Mouse (Mus musculus) cerebellum, adult 8-10 months (tissue): ENCODE measurements around the gene F5.

Source experiments
- DNase-seq: peaks from one replicate; pipeline ENCODE4 v3.0.0; 2022

Gene F5

GRCm38 (mm10) chr1:164236078-164236477 lies 84.4 kb downstream of the F5 start:
- peak; percentile 29 for DNase-seq

GRCm38 (mm10) chr1:164241494-164241893 lies 89.9 kb downstream of the F5 start:
- DNase-seq: no peak

GRCm38 (mm10) chr1:164242809-164243208 lies 91.2 kb downstream of the F5 start:
- no peak for DNase-seq

- no peak for DNase-seq
Observed at GRCm38 (mm10) chr1:164247442-164247841, 95.8 kb downstream of the F5 start.

GRCm38 (mm10) chr1:164247971-164248370 lies 96.3 kb downstream of the F5 start:
- peak; percentile 18 for DNase-seq

- peak; percentile 99 for DNase-seq
Observed at GRCm38 (mm10) chr1:164248465-164249331, 97.1 kb downstream of the F5 start, which contains the start of gene Slc19a2. TSS of gene Slc19a2 (plus strand) at chr1:164249046.

GRCm38 (mm10) chr1:164249332-164249711 lies 97.7 kb downstream of the F5 start:
- DNase-seq: no peak

GRCm38 (mm10) chr1:164250391-164251150 lies 98.9 kb downstream of the F5 start:
- peak; percentile 11 for DNase-seq

- DNase-seq: no peak
Observed at GRCm38 (mm10) chr1:164251438-164251837, 99.8 kb downstream of the F5 start.

- DNase-seq: no peak
Observed at GRCm38 (mm10) chr1:164252551-164252950, 100.9 kb downstream of the F5 start.

- no peak for DNase-seq
Observed at GRCm38 (mm10) chr1:164254836-164255235, 103.2 kb downstream of the F5 start.

- DNase-seq: no peak
Observed at GRCm38 (mm10) chr1:164260171-164261028, 108.8 kb downstream of the F5 start.

- DNase-seq: no peak
Observed at GRCm38 (mm10) chr1:164261553-164261952, 109.9 kb downstream of the F5 start.
